Mouse (Mus musculus): ENCODE results near the gene Rundc3b. TPM values are rescaled to one million over a fixed set of nuclear protein-coding genes. Genes with fewer than 3 reads are reported as not detected.

The Rundc3b gene
- polyA plus RNA-seq, 1 experiment from 2014 or later, result 3.6 TPM

DNA sequence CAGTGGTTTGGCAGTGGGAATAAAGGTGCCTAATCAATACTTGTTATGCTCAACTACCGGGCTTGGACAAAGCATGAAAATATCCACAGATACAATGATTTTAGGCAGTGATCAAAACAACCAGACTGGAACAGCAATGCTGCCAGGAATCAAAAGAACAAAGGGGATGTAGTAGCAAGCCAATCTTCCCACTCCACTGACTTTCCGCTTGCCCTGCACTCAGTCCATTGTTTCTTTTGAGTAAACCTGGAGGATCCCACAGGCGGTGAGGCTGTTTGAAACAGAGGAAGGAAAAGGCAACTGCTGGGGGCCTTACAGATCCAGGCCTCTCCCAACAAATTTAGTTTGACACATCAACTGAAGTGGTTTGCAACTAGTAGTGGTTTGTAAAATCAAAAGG, 51.6 kb downstream of the Rundc3b start:
- 39% methylated on average over 3 of the region's 3 CpGs for WGBS
- no peak for DNase-seq (ENCODE audit: low spot score)
- Histone ChIP-seq H3K4me1 (no peaks in the 10 kb centered on the region), H3K27me3 (replicated peaks; ENCODE audit: low read depth, poor library complexity, severe bottlenecking) (no peaks in the 10 kb centered on the region), H3K27ac (replicated peaks) (no peak overlapping the region), H3K9me3 (no peaks in the 10 kb centered on the region), H3K36me3 (replicated peaks) (no peaks in the 10 kb centered on the region), H3K4me3 (no peak overlapping the region)

DNA sequence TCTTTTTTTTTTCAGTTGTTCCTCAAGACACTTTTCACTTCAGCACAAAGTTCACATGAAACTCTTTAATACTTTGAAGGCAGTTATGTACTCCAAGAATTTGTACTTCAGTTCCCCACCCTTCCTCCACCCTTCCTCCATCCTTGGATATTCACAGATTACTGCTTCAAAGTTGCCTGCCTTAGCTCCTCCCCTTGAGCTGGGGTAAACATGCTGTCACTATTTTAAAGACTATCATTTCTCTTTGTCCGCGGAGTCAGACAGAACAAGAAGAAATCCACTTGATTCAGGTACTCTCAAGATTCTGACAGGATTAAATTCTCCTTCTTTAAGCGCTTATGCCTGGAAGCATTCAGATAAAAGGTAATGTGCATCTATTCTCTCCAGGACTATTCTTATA, 55.9 kb downstream of the Rundc3b start:
- Histone ChIP-seq H3K4me3 (no peak overlapping the region), H3K27me3 (replicated peaks; ENCODE audit: low read depth, poor library complexity, severe bottlenecking) (no peaks in the 10 kb centered on the region), H3K27ac (replicated peaks) (no peak overlapping the region), H3K9me3 (no peaks in the 10 kb centered on the region), H3K36me3 (replicated peaks) (no peaks in the 10 kb centered on the region), H3K4me1 (no peaks in the 10 kb centered on the region)
- 53% methylated on average over 3 of the region's 3 CpGs for WGBS
- DNase-seq (ENCODE audit: low spot score), result no peak

GRCm38 (mm10) chr5:8544512-8544911, 78.2 kb downstream of the Rundc3b start:
- H3K4me1 ChIP-seq, result no peaks in the 10 kb centered on the region
- no peaks in the 10 kb centered on the region for H3K27me3 ChIP-seq (replicated peaks; ENCODE audit: low read depth, poor library complexity, severe bottlenecking)
- no peaks in the 10 kb centered on the region for H3K9me3 ChIP-seq
- no peak overlapping the region for H3K27ac ChIP-seq (replicated peaks)
- 23% methylated on average over 5 of the region's 5 CpGs for WGBS
- H3K36me3 ChIP-seq (replicated peaks), result no peaks in the 10 kb centered on the region
- no peak for DNase-seq (ENCODE audit: low spot score)
- no peak overlapping the region for H3K4me3 ChIP-seq

GRCm38 (mm10) chr5:8542631-8543207, 80.0 kb downstream of the Rundc3b start:
- H3K27ac ChIP-seq (replicated peaks), result no peak overlapping the region
- no peaks in the 10 kb centered on the region for H3K36me3 ChIP-seq (replicated peaks)
- H3K9me3 ChIP-seq, result no peaks in the 10 kb centered on the region
- H3K4me3 ChIP-seq, result no peak overlapping the region
- DNase-seq (ENCODE audit: low spot score), result no peak
- no peaks in the 10 kb centered on the region for H3K27me3 ChIP-seq (replicated peaks; ENCODE audit: low read depth, poor library complexity, severe bottlenecking)
- 70% methylated on average over 3 of the region's 3 CpGs for WGBS
- no peaks in the 10 kb centered on the region for H3K4me1 ChIP-seq

DNA sequence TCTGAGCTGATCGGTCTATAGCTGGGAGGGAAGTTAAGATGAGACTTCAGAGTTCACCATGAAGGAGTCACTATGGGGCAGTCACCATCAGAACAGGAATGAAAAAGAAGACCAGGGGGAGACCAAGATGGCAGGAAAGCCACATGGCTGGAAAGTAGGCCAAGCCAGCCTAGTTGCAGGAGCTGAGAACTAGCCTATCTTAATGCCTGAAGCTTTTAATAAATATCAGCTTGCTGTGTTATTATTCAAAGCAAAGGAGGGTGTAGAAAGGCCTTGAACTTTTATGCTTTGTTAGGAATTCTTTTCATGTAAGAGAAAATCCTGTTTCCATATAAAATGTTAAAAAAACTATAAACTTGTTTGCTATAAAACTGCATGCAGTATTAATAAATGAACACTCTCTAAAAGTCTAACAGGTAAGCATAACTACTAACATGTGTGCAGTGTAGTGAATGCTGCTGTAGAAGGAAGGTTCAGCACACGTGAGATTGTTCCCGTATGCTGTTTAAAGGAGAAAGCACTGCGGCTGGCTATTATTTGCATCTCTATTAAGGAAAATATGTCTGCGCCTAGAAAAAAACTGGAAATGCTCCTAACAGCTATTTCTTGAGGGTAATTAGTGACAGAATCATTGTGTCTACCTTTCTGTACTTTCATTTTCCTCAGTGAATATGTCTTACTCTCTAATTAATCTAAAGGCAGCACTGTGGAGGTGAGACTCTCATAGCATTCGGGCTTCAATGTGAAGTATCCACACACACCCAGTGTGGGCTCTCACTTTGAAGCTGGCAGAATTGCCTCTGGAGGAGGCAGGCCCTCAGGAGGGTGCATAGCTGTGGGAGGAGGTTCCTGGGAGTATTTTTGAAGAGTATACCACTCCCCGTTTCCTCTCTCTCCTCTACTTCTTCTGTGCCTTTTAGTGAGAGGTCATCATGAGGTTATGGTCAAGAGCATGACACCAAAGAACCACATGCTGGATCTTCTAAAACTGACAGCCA, 81.3 kb downstream of the Rundc3b start:
- Histone ChIP-seq H3K27ac (replicated peaks) (no peak overlapping the region), H3K27me3 (replicated peaks; ENCODE audit: low read depth, poor library complexity, severe bottlenecking) (no peaks in the 10 kb centered on the region), H3K36me3 (replicated peaks) (no peaks in the 10 kb centered on the region), H3K4me1 (no peaks in the 10 kb centered on the region), H3K9me3 (no peaks in the 10 kb centered on the region), H3K4me3 (no peak overlapping the region)
- WGBS, result 79% methylated on average over 7 of the region's 7 CpGs
- no peak for DNase-seq (ENCODE audit: low spot score)

- H3K9me3 ChIP-seq, result no peaks in the 10 kb centered on the region
- H3K4me1 ChIP-seq, result no peaks in the 10 kb centered on the region
- no peak overlapping the region for H3K27ac ChIP-seq (replicated peaks)
- no peaks in the 10 kb centered on the region for H3K36me3 ChIP-seq (replicated peaks)
- 49% methylated on average over 3 of the region's 3 CpGs for WGBS
- no peak overlapping the region for H3K4me3 ChIP-seq
- no peak for DNase-seq (ENCODE audit: low spot score)
- H3K27me3 ChIP-seq (replicated peaks; ENCODE audit: low read depth, poor library complexity, severe bottlenecking), result no peaks in the 10 kb centered on the region
Observed at GRCm38 (mm10) chr5:8519006-8519405, 103.7 kb downstream of the Rundc3b start.

- Histone ChIP-seq H3K27ac (replicated peaks) (no peak overlapping the region), H3K36me3 (replicated peaks) (no peaks in the 10 kb centered on the region), H3K9me3 (no peaks in the 10 kb centered on the region), H3K4me3 (no peak overlapping the region), H3K27me3 (replicated peaks; ENCODE audit: low read depth, poor library complexity, severe bottlenecking) (no peaks in the 10 kb centered on the region), H3K4me1 (peaks cover 5% of the 10 kb centered on the region; the same call in 1 of the 2 replicates)
- DNase-seq (ENCODE audit: low spot score), result no peak
- WGBS, result 79% methylated on average over 4 of the region's 4 CpGs
Observed at GRCm38 (mm10) chr5:8491778-8492177, 131.0 kb downstream of the Rundc3b start.

GRCm38 (mm10) chr5:8489471-8490110, 133.2 kb downstream of the Rundc3b start:
- no peak overlapping the region for H3K4me3 ChIP-seq
- H3K4me1 ChIP-seq, result peaks cover 5% of the 10 kb centered on the region; the same call in 1 of the 2 replicates
- H3K27me3 ChIP-seq (replicated peaks; ENCODE audit: low read depth, poor library complexity, severe bottlenecking), result no peaks in the 10 kb centered on the region
- H3K27ac ChIP-seq (replicated peaks), result no peak overlapping the region
- no peaks in the 10 kb centered on the region for H3K9me3 ChIP-seq
- no peak for DNase-seq (ENCODE audit: low spot score)
- H3K36me3 ChIP-seq (replicated peaks), result no peaks in the 10 kb centered on the region
- WGBS, result 59% methylated on average over 6 of the region's 6 CpGs

DNA sequence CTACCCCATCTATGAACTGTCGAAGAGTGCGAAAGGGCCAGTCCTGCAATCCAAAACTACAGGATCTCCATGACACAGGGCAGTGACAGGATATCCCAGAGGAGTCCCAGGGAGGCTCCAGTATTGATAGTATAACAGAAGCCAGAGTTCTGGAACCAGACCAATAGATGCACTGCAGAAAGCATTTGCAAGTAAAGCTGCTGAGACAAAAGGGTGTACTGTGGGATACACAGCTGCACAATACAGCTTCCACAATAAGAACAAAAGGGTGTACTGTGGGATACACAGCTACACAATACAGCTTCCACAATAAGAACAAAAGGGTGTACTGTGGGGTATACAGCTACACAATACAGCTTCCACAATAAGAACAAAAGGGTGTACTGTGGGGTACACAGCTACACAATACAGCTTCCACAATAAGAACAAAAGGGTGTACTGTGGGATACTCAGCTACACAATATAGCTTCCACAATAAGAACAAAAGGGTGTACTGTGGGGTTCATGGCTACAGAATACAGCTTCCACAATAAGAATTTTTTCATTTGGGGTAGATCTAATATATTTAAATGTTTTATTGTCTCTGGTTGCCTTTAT, 134.0 kb downstream of the Rundc3b start:
- 0 out of 2 replicates have a peak overlapping the region, but pooled peaks have one; percentile 51 for H3K27ac ChIP-seq (replicated peaks)
- no peaks in the 10 kb centered on the region for H3K27me3 ChIP-seq (replicated peaks; ENCODE audit: low read depth, poor library complexity, severe bottlenecking)
- no peak for DNase-seq (ENCODE audit: low spot score)
- no peak overlapping the region for H3K4me3 ChIP-seq
- H3K36me3 ChIP-seq (replicated peaks), result no peaks in the 10 kb centered on the region
- WGBS, result 65% methylated on average over 2 of the region's 2 CpGs
- H3K9me3 ChIP-seq, result no peaks in the 10 kb centered on the region
- peaks cover 5% of the 10 kb centered on the region; the same call in 1 of the 2 replicates for H3K4me1 ChIP-seq

DNA sequence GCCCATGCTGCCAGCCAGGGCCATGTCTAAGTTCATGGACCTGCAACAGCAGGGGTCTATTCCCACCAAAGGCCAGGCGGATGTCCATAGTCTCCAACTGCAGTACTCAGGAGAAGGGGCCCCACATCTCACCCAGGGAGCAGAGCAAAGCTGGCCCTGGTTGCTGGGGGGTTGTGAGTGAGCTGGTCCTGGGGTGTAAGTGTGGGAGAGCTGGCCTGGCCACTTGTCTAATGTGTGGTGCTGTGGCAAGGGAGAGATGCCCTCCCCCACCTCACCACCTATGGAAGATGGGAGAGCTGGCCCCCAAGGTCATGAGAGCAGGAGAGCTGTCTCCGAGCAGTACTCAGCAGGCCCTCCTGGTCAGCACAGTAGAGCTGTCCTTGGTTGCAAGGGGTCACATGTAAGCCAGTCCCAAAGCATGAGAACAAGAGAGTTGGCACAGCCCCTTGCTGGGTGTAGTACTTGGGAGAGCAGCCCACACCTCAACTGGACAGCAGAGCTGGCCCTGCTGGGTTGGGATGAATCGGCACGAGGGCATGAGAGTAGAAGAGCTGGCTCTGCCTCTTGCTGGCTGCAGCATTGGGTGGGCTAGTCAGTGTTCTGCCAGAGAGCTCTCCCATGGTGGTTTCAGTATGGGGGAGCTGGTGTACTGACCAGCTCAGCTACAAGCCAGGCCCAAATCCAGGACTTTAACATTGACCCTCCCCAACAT, 134.6 kb downstream of the Rundc3b start:
- no peak for DNase-seq (ENCODE audit: low spot score)
- peak overlapping the region; percentile 51; the same call in 1 of the 2 replicates for H3K27ac ChIP-seq (replicated peaks)
- peaks cover 5% of the 10 kb centered on the region; the same call in 1 of the 2 replicates for H3K4me1 ChIP-seq
- WGBS, result 61% methylated on average over 4 of the region's 4 CpGs
- H3K36me3 ChIP-seq (replicated peaks), result no peaks in the 10 kb centered on the region
- H3K9me3 ChIP-seq, result no peaks in the 10 kb centered on the region
- H3K4me3 ChIP-seq, result no peak overlapping the region
- no peaks in the 10 kb centered on the region for H3K27me3 ChIP-seq (replicated peaks; ENCODE audit: low read depth, poor library complexity, severe bottlenecking)

GRCm38 (mm10) chr5:8456561-8456960, 166.2 kb downstream of the Rundc3b start:
- no peak for DNase-seq (ENCODE audit: low spot score)
- Histone ChIP-seq H3K27ac (replicated peaks) (no peak overlapping the region), H3K4me1 (no peaks in the 10 kb centered on the region), H3K4me3 (no peak overlapping the region), H3K27me3 (replicated peaks; ENCODE audit: low read depth, poor library complexity, severe bottlenecking) (no peaks in the 10 kb centered on the region), H3K36me3 (replicated peaks) (peaks cover 36% of the 10 kb centered on the region), H3K9me3 (no peaks in the 10 kb centered on the region)
- WGBS, result 89% methylated on average over 5 of the region's 5 CpGs

- H3K4me3 ChIP-seq, result no peak overlapping the region
- DNase-seq (ENCODE audit: low spot score), result no peak
- no peaks in the 10 kb centered on the region for H3K9me3 ChIP-seq
- H3K27ac ChIP-seq (replicated peaks), result no peak overlapping the region
- no peaks in the 10 kb centered on the region for H3K4me1 ChIP-seq
- H3K27me3 ChIP-seq (replicated peaks; ENCODE audit: low read depth, poor library complexity, severe bottlenecking), result no peaks in the 10 kb centered on the region
- peaks cover 37% of the 10 kb centered on the region for H3K36me3 ChIP-seq (replicated peaks)
Observed at GRCm38 (mm10) chr5:8455565-8455964, 167.2 kb downstream of the Rundc3b start.

Data from embryonic facial prominence, embryonic 10.5 days (tissue).